Mouse (Mus musculus): ENCODE data around the gene Uggt1.
A peak's percentile ranks its signal among the peaks of the same experiment; 100 is the strongest.

Uggt1 gene

DNA sequence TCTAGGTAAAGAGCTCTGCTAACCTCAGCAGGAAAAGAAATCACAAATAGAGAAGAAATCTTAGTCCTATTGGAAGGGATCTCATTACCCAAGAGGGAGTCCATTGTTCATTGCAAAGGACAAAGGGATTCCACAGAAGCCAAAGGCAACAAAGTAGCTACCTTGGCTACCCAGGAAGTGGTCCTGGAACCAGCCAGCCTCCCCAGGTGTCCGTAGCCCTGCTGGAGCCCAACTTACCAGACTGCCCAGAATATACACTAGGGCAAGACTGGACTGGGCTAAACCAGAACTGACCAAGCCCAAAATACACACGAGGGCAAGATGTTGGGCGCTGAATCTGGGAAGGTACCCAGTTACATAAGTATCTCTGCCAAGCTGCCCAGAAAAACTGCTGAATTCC lies 129.7 kb downstream of the Uggt1 start:
- DNase-seq (ENCODE audit: low spot score), result peak; percentile 50

DNA sequence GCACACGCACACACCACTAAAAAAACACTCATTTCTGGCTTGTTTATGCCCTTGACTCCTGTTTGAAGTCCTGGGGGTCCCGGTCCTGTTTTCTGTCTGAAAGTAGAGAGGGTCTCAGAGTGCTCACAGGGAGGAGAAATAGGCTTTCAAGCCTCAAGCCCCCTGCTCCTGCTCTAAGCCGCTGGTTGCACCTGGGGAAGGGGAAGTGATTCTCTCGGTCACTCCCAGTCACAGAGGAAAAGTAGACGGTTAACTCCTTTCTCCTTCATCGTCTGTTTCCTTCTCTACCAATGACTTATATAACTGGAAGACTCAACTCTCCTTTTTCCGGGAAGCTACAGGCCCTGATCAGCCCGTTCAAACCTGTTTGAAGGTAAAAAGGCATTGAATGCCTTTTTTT lies 130.8 kb downstream of the Uggt1 start:
- no peak for DNase-seq (ENCODE audit: low spot score)

DNA sequence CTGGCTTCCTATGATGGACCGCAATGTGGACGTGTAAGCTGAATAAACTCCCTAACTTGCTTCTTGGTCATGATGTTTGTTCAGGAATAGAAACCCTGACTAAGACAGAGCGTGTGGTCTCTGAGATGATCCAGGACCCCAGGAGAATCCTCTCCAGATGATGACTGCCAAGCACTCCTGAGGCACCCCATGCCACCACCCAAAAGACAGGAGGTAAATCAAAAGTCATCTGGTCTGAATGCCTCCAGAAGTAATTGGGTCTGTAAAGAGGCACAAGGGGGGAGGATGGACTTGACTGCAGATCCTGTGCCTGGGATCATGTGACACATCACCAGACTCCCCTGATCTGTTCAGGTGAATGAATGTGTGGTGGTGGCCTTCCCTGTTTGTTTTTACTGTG lies 131.9 kb downstream of the Uggt1 start:
- DNase-seq (ENCODE audit: low spot score), result no peak

DNA sequence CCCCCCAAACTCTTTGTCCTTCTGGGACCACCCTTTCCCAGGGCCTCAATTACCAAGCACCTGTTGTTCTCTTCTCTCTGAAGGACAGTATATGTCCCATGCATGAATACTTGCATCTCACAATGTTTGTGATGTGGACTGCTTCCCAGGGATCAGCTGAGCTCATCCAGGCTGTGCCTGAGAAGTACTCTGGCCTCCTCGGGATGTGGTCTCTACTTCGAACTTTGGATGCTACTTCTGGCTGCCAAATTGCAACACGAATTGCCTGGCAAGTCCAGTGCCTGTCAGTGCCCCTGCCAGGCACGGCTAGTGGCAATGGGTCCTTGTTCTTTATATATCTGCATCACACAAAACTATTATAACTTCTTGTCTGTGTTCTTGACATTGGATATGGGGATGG lies 134.5 kb downstream of the Uggt1 start:
- no peak for DNase-seq (ENCODE audit: low spot score)

DNA sequence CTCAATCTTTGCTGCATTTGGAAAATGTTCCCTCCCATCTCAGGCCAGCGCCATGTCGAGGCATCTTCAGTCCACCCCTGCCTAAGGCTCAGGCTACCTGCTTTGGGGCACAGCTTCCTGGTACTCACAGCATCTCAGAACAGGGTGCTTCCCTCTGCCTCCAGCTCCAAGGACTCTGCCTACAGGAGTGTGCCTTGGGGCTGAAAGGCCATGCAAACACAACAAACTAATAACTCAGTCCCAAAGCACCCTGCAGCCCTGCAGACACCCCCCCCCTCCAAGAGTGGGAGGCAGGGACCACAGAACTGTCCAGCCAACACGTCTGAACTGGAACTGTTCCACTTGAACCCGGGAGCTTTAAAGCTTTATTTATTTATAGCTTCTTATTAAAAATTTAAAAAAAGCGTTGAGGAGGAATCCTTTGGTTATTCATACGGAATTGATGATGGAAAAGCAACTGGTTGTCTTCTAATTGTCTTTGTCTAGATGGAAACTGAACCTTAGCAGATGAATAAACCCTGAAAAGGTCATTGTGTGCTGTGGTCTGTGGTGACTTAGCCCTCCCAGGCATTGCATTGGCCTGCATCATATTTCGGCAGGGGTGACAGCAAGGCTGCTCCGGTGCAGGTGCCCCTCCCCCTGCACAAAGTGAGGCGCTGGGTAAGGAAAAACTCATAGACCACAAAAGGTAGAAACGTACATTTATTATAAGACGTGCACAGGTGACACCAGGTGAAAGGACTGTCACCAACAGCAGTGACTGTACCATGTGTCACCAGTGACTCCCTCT lies 138.4 kb downstream of the Uggt1 start:
- DNase-seq (ENCODE audit: low spot score), result no peak

DNA sequence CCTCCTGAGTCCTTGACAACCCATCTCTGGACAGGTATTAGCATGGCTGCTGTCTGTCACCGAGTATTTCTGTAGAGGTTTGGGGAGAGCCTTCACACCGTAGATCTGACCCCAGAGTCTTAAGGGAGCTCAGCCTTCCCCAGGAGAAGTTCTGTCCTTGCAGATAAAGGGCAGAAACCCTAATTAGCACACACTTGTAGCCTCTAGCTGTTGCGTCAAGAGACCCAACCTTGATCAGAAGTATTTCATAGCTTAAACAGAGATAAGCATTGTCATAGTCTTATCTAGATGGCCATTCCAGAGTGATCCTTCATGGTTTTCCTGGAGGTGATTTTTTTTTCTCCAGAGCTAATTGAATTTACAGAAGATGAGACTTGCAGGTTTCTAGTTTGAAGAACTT lies 144.1 kb downstream of the Uggt1 start:
- no peak for DNase-seq (ENCODE audit: low spot score)

DNA sequence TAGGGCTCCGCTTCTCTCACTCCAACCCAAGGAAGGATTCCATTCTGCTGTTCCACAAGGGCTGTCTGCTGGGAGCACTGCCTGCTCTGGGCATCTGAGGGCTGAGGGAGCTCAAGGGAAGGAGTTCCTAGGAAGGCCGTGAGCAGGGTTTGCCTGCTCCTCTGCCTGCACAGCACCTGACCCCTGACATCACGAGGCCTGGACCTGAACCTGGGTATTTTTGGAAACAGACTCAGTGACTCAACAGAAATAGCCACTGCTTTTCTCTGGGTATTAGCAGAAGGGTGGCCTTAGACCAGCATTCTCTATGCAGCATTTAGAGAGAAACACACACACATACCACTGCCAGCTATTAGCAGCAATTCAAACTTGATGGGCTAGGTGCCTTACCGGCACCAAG lies 146.1 kb downstream of the Uggt1 start:
- no peak for DNase-seq (ENCODE audit: low spot score)

DNA sequence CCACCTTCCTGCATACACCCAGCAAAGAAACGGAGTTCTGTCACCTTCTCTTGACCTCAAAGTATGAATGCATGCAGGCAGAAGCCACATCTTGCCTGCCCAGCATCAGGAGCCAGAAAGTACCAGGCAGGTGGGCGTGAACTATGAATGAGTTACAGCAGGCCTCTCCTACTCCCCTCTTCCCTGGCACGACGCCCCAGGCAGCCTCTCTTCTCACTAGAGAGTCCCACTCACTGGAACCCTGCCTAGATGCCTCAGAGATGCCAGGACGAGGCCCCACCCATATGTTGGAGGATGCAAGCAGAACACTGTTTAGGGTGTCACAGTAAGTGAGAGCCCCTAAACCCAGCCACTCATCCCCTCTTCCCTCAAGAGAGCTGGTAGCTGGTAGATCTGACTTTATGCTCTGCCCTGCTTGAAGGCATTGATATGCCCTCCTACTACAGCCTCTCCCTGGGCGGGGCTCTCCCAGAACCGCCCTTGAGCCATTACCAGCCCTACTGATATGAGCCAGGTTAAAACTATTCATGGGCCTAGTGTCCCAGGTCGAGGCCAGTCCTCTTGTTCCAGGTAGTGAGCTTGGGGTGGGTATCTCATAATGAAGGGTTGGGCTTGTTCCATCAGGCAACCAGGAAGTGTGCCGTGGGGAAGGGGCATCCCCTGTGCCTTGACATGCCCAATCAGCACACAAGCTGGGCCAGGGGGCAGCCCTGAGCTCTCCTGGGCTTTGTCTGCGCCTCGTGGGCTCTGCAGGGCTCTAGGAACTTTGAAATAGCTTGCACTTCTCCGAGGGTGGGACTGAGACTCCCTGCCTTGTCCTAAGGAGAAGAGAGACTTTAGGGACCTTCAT lies 148.9 kb downstream of the Uggt1 start:
- peak; percentile 67 for DNase-seq (ENCODE audit: low spot score)

DNA sequence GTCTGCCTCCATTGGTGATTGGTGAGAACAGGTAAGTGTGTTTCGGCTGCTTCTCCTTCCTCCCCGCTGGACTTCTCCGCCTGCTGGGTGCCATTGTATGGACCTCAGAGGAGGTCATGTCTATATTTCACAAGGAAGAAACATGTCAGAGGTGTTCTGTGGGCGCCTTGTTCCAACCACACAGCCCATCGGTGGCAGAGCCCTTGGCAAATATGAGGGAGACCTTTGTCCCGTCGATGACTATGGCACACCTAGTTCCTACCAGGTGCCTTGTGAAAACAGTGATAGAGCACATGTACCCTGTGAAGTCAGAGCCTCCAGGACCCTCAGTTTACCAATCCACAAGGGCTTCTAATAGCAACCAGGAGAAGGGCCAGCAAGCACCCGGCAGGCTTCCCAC lies 150.8 kb downstream of the Uggt1 start:
- DNase-seq (ENCODE audit: low spot score), result no peak

DNA sequence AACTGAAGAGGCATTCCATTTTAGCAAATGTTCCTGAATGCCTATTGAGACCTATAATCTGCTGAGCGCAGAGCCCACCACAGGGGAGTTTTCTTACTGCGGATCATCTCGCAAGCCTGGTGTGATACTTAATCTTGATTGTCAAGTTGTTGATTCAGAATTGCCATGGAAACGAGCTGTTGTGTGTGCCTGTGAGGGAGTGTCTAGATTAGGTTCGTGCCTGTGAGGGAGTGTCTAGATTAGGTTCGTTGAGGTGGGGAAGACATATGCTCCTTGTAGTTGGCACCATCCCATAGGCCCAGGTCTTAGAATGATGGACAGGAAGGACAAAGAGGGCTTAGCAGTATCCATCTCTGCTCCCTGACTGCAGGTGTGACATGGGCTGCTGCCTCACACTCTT lies 153.3 kb downstream of the Uggt1 start:
- no peak for DNase-seq (ENCODE audit: low spot score)

DNA sequence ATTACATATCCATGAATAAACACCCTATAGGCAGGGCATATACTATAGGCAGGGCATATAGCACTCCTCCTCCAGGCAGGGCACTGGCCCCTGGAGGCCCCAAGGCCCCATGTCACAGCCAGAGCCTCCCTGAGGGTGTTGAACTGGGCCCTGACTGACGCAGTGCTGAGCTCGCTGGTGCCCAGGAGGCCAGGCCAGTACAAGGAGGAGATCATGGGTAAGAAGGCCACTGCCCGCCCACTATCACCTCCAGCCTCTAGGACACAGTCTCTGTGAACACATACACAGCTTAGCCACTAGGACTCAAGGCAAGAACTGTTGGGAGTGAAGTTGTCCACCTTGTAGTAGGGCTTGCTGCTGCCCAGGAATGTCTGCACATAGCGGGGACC lies 153.8 kb downstream of the Uggt1 start:
- DNase-seq (ENCODE audit: low spot score), result no peak
